Mouse (Mus musculus) kidney, embryonic 15.5 days (tissue): ENCODE results near the gene Tdrkh. TPM values are rescaled to one million over a fixed set of nuclear protein-coding genes. Genes with fewer than 3 reads are reported as not detected.

Experiments
- ATAC-seq: fragments of 200-750 bp; cut with Nextera tagmentation; replicated peaks from 2 replicates; pipeline ENCODE4 v1.8.0; 2017; ENCODE audit warnings: moderate TSS enrichment; ENCODE audit not compliant: low FRiP score
- H3K27ac ChIP-seq: fragments of 300-500 bp; sonication (generic); 2 replicates; pipeline ENCODE4 v1.5.1; 2015; ENCODE audit warnings: mild to moderate bottlenecking, inconsistent platforms
- H3K27me3 ChIP-seq: fragments of 300-500 bp; sonication (generic); 2 replicates; pipeline ENCODE4 v1.6.1; 2015; ENCODE audit warnings: inconsistent platforms
- H3K36me3 ChIP-seq: fragments of 300-500 bp; sonication (generic); 2 replicates; pipeline ENCODE4 v1.6.1; 2015; ENCODE audit warnings: inconsistent platforms
- H3K4me1 ChIP-seq: fragments of 300-500 bp; sonication (generic); 2 replicates; pipeline ENCODE4 v1.6.1; 2015; ENCODE audit warnings: inconsistent platforms
- H3K4me2 ChIP-seq: fragments of 300-500 bp; sonication (generic); 2 replicates; pipeline ENCODE4 v1.6.1; 2015; ENCODE audit warnings: moderate library complexity, mild to moderate bottlenecking, inconsistent platforms
- H3K4me3 ChIP-seq: fragments of 300-500 bp; sonication (generic); replicated peaks from 2 replicates; pipeline ENCODE4 v1.5.1; 2015; ENCODE audit warnings: mild to moderate bottlenecking, inconsistent platforms
- H3K9ac ChIP-seq: fragments of 300-500 bp; sonication (generic); 2 replicates; pipeline ENCODE4 v1.6.1; 2015; ENCODE audit warnings: mild to moderate bottlenecking, inconsistent platforms
- H3K9me3 ChIP-seq: fragments of 300-500 bp; sonication (generic); replicated peaks from 2 replicates; pipeline ENCODE4 v1.6.1; 2016; ENCODE audit warnings: inconsistent platforms
- WGBS: fragments of 180-500 bp; shearing (Covaris S2); methylation state at CpG from one replicate; pipeline ENCODE4 v1.1.7; 2015; ENCODE audit warnings: mixed read lengths; 5-methylcytosine and 5-hydroxymethylcytosine counted together
- polyA plus RNA-seq: library from polyadenylated mRNA; unstranded; fragments of >200 nt; fragmentation: Nextera tagmentation; extraction: Ambion mirVana; gene quantifications from 2 replicates; pipeline ENCODE4 v1.2.1, GENCODE M21; 2015

Gene Tdrkh
- polyA plus RNA-seq, 1 experiment from 2014 or later: 12.0 TPM

DNA sequence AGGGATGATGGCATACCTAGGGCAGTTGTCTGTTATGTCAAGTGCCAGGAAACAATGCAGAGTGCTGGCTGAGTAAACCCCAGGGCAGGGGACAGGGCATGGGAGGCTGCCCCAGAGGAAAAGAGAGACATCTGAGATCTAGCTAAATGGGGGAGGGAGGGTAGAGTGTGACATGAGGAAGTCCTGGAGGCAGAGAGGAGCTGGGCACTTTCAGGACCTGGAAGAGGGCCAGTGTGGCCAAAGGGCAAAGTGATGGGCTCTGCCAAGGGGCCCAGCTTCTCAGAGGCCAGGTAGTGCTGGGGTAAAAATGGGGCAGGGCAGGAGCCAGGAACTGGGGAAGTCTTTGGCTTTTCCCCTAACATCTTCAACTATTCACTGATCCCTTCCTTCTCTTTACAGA lies 38.4 kb upstream of the Tdrkh start:
- peaks cover 32% of the 10 kb centered on the region for H3K4me1 ChIP-seq
- no peaks in the 10 kb centered on the region for H3K27me3 ChIP-seq
- ATAC-seq: no peak
- H3K4me3 ChIP-seq: no peak overlapping the region
- H3K4me2 ChIP-seq: no peak overlapping the region
- H3K9me3 ChIP-seq: no peaks in the 10 kb centered on the region
- H3K36me3 ChIP-seq: no peaks in the 10 kb centered on the region
- H3K9ac ChIP-seq: no peak overlapping the region
- H3K27ac ChIP-seq: no peak overlapping the region

DNA sequence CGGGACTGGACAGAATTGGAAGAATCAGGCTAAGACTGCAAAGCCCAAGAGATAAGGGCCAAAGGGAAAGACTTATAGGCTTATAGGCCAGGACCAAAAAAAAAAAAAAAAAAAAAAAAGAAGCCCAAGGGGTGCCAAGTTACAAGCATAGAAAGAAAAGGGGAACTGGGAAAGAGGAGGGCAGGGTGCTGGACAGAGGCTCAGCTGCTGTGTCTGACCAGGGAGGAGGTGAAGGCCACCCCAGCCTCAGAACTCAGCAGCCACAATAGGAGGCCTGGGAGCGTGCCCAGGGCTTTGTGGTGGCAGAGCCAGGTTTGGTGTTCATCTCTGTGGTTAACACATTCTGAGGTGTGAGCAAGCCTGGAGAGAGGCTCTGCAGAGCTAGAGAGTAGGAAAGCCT lies 37.9 kb upstream of the Tdrkh start:
- H3K4me3 ChIP-seq: no peak overlapping the region
- no peaks in the 10 kb centered on the region for H3K9me3 ChIP-seq
- WGBS: 87% methylated on average over 2 of the region's 2 CpGs
- H3K27ac ChIP-seq: no peak overlapping the region
- no peak for ATAC-seq
- H3K4me1 ChIP-seq: peaks cover 33% of the 10 kb centered on the region
- H3K36me3 ChIP-seq: no peaks in the 10 kb centered on the region
- H3K4me2 ChIP-seq: no peak overlapping the region
- no peak overlapping the region for H3K9ac ChIP-seq
- no peaks in the 10 kb centered on the region for H3K27me3 ChIP-seq

DNA sequence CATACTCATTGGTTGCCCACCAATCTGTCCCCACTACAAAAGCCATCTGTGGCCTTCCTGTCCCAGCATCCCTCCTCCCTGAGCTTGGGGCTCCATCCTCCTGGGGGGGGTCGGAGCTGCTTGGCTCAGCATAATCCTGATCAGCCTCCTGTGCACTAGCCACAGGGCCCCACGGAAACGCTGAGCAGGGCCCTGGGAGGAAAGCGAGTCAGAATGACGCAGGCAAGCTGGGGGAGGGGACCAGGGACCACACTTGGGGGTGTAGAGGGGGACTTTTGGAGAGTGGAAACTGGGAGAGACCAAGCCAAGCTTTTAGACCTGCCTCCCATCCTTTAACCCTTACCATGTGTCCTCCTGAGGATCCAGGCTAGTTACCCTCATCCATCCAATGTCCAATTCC lies 37.2 kb upstream of the Tdrkh start:
- Histone ChIP-seq H3K4me1 (peaks cover 37% of the 10 kb centered on the region), H3K27ac (no peak overlapping the region), H3K4me2 (no peak overlapping the region), H3K9me3 (no peaks in the 10 kb centered on the region), H3K4me3 (no peak overlapping the region), H3K27me3 (no peaks in the 10 kb centered on the region), H3K9ac (no peak overlapping the region), H3K36me3 (no peaks in the 10 kb centered on the region)
- WGBS: 59% methylated on average over 5 of the region's 5 CpGs
- ATAC-seq: no peak

DNA sequence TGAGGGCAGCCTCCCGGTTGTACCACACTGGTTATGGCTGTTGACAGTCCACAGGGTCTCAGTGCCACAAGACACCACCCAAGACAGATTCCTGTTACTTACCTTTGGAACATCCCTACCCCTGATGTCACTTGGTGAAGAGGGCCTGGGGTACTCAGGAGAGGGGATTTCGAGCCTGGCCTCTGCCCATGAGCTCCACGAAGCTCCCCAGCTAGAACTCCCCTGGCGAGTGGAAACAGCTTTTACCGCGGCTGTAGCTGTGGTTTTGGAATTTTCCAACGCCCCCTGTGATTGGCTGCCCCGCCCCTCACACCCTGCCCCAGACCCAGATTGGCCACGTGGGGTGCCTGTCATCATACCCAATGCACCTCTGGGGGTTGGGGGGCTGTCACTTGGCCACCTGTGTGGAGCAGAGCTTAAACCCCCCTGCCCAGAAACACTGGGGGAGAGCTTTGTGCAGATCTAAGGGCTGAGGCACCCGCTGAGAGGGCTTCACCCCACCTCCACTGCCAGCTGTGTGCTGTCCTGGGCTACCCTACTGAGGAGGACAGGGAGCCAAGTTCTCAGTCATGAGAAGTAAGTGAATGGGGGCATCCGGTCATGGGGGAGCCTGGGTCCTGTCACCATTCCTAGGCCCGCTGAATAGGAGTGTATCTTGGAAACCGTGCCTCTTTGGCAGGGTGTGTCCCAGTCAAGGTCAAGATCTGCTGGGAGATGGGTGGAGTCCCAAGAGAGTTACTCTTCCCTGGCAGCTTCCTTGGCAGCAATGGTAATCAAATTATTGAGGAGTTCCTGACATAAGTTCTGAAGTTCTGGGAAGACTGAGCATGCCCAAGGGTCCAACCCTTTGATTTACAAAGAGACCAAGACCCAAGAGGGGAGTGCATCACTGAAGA lies 35.8 kb upstream of the Tdrkh start:
- Histone ChIP-seq H3K4me1 (peaks cover 28% of the 10 kb centered on the region), H3K4me2 (no peak overlapping the region), H3K9me3 (no peaks in the 10 kb centered on the region), H3K27me3 (no peaks in the 10 kb centered on the region), H3K9ac (no peak overlapping the region), H3K4me3 (no peak overlapping the region), H3K27ac (no peak overlapping the region), H3K36me3 (no peaks in the 10 kb centered on the region)
- no peak for ATAC-seq
- 23% methylated on average over 13 of the region's 13 CpGs for WGBS

DNA sequence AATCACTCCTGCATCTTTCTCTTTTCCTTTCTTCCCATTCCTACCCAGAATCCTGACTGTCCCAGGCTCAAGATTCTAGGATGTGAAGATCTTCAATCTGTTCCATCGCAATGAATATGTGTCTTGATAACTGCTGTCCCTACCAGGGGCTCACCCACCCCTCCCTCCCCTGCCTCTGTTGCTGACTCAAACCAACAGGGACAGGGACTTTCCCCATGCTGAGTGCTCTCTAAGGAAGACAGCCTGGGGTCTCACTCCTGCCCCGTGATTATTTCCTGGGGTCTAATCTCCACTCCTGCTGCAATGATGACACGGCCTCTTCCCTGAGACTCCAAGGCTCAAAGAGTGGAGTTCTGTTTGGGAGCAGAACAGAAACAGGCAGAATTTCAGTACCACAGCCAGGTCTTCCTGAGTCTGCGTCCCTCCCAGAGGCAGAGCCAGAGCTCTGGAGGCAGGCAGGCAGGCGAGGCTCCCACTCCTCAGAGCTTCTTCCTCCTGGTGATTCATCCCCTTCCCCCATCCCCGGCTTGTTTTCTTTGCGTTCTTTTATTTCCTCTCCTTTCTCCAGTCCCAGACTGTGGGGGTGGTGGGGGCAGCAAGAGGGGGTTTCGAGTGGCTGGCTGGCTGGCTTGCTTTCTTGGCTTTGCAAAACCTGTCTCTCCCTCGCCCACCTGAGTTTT lies 33.1 kb upstream of the Tdrkh start:
- no peak overlapping the region for H3K27ac ChIP-seq
- WGBS: 24% methylated on average over 9 of the region's 9 CpGs
- ATAC-seq: peak; percentile 41; the same call in 1 of the 2 replicates

DNA sequence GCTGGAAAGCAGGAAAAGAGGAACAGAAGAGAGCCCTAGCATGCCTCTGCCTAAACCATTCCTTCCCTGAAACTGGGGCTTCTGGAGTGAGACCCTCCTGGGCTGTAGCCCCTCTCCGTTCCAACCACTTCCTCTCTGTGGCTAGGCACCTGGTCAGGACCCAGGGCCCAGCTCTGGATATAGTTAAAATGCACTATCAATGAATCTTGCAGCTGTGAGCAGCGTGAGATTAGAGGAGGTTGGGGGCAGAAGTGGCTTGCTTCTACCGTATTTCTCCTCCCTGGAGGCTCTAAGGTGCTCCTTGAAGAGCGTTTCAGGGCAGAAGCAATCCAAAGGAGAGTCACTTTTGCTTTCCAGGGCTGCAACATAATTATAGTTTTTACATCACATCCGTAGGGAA lies 30.8 kb upstream of the Tdrkh start:
- ATAC-seq: no peak
- H3K9ac ChIP-seq: no peak overlapping the region
- peaks cover 5% of the 10 kb centered on the region for H3K4me1 ChIP-seq
- H3K27me3 ChIP-seq: no peaks in the 10 kb centered on the region
- no peak overlapping the region for H3K4me3 ChIP-seq
- no peak overlapping the region for H3K4me2 ChIP-seq
- H3K36me3 ChIP-seq: no peaks in the 10 kb centered on the region
- no peak overlapping the region for H3K27ac ChIP-seq
- no peaks in the 10 kb centered on the region for H3K9me3 ChIP-seq
- WGBS: 71% methylated on average over 5 of the region's 5 CpGs

More for the DNA sequence above, 33.1 kb upstream of the Tdrkh start:
- H3K4me2 ChIP-seq: no peak overlapping the region
- H3K27me3 ChIP-seq: no peaks in the 10 kb centered on the region
- peaks cover 5% of the 10 kb centered on the region for H3K4me1 ChIP-seq
- no peak overlapping the region for H3K9ac ChIP-seq
- no peak overlapping the region for H3K4me3 ChIP-seq
- H3K36me3 ChIP-seq: no peaks in the 10 kb centered on the region
- H3K9me3 ChIP-seq: no peaks in the 10 kb centered on the region

DNA sequence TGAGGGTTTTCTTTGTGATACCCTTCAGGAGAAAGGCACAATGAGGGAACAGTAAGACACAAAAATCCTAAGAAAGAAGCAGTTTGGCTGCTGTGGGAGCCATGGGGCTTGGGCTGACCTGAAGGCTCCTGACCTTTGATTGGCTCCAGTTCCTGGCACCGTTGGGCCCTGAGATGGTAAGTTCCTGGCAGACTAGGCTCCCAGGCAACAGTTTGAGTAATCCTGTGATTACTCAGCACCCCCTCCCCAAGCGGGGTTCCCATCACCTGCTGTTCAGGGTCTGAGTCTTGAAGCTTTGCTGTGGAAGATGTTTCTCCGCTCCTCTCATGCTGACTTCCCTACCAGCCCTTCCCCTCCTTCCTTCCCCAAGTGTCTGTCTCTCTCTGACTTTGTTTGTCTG lies 29.6 kb upstream of the Tdrkh start:
- 65% methylated on average over 3 of the region's 3 CpGs for WGBS
- peaks cover 5% of the 10 kb centered on the region for H3K4me1 ChIP-seq

DNA sequence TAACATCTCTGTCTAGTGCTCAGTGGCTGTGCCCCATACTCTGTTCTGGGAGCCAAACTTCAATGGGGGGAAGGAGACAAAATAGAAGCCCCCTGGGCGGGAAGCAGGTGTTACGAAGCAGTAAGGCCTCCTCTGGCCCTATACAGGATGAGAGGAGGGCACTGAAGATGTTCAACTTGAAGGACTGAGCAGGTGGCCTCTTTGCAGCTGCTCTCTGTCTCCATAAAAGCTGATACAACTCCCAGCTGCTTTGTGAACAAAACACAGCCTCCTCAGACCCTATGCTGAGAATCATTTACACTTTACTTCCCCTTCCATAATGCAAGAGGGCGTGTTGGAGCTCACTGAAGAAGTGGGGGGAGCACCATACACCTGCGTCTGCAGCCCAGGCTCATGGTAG lies 26.4 kb upstream of the Tdrkh start:
- Histone ChIP-seq H3K27ac (no peak overlapping the region), H3K4me3 (no peak overlapping the region), H3K27me3 (no peaks in the 10 kb centered on the region), H3K4me1 (no peaks in the 10 kb centered on the region), H3K4me2 (no peak overlapping the region), H3K36me3 (no peaks in the 10 kb centered on the region), H3K9ac (no peak overlapping the region), H3K9me3 (no peaks in the 10 kb centered on the region)
- ATAC-seq: no peak
- 60% methylated on average over 4 of the region's 4 CpGs for WGBS

More for the DNA sequence above, 29.6 kb upstream of the Tdrkh start:
- Histone ChIP-seq H3K27ac (no peak overlapping the region), H3K4me3 (no peak overlapping the region), H3K4me2 (no peak overlapping the region), H3K9me3 (no peaks in the 10 kb centered on the region), H3K36me3 (no peaks in the 10 kb centered on the region), H3K27me3 (no peaks in the 10 kb centered on the region), H3K9ac (no peak overlapping the region)
- ATAC-seq: no peak

DNA sequence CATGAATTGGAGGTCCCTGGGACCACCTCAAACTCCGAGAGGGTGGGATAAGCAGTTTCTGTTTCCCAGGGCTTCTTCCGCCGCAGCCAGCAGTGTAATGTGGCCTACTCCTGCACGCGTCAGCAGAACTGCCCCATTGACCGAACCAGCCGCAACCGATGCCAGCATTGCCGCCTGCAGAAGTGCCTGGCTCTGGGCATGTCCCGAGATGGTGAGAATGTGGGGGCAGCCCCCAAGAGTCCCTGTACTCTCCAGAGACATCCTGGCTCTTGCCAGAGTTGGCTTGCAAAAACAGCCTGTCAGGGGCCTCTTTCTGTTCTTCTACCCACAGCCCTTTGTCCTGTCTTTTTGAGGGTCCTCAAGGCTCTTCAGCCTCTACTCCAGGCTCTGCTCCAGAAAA lies 25.7 kb upstream of the Tdrkh start:
- no peaks in the 10 kb centered on the region for H3K4me1 ChIP-seq
- H3K27ac ChIP-seq: no peak overlapping the region
- no peak overlapping the region for H3K4me2 ChIP-seq
- H3K9me3 ChIP-seq: no peaks in the 10 kb centered on the region
- no peaks in the 10 kb centered on the region for H3K27me3 ChIP-seq
- no peak overlapping the region for H3K4me3 ChIP-seq
- H3K36me3 ChIP-seq: no peaks in the 10 kb centered on the region
- no peak overlapping the region for H3K9ac ChIP-seq
- WGBS: 86% methylated on average over 10 of the region's 10 CpGs
- no peak for ATAC-seq

DNA sequence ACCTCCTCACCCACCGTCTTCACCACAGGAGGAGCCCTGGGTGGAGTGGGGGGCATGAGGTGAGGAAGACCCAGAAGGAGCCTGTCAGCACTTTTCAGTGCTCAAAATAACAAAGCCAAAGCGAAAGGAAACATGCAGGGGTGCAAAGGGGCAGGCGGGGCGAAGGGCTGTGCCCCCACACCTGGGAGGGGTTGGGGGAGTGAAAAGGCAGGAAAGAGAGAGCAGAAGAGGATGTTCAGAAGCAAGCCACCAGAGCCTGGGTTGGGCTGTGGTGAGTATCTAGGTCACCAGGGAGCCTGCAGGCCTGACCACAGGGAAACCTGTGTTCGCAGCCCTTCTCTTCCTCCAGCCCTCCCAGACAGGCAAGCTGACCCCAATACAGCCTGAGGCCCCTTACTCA lies 25.0 kb upstream of the Tdrkh start:
- Histone ChIP-seq H3K27me3 (no peaks in the 10 kb centered on the region), H3K36me3 (no peaks in the 10 kb centered on the region), H3K27ac (no peak overlapping the region), H3K9me3 (no peaks in the 10 kb centered on the region), H3K4me3 (no peak overlapping the region), H3K4me2 (no peak overlapping the region), H3K9ac (no peak overlapping the region), H3K4me1 (no peaks in the 10 kb centered on the region)
- WGBS: 68% methylated on average over 5 of the region's 5 CpGs
- ATAC-seq: no peak

DNA sequence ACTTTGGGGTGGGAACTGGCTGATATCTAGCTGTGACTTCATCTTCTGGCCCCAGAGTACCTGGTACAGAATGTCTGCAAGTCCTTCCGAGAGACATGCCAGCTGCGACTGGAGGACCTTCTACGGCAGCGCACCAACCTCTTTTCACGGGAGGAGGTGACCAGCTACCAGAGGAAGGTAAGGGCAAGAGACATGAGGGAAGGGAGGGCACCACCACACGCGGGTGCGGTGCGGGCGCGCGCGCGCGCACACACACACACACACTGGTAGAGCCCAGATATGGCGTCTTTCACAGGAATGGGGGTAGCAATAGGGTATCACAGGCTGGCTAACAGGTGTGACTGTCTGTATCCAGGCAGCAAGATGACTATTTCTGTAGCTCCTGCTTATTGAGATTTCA lies 23.7 kb upstream of the Tdrkh start:
- Histone ChIP-seq H3K4me2 (no peak overlapping the region), H3K4me1 (no peaks in the 10 kb centered on the region), H3K4me3 (no peak overlapping the region), H3K27ac (no peak overlapping the region), H3K9me3 (no peaks in the 10 kb centered on the region), H3K36me3 (no peaks in the 10 kb centered on the region), H3K27me3 (no peaks in the 10 kb centered on the region), H3K9ac (no peak overlapping the region)
- WGBS: 93% methylated on average over 16 of the region's 16 CpGs
- no peak for ATAC-seq

DNA sequence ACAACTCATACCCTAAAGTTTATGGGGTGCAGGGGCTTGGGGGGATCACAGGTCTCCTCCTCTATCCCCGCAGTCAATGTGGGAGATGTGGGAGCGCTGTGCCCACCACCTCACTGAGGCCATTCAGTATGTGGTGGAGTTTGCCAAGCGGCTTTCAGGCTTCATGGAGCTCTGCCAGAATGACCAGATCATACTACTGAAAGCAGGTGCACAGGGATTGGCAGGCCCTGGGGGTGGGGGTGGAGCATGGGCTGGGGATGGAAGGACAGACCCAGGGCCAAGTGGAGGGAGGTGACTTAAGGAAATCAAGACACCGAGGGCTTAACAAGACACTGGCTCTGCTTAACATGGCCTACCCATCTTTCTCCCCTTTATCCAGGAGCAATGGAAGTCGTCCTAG lies 22.1 kb upstream of the Tdrkh start:
- no peaks in the 10 kb centered on the region for H3K27me3 ChIP-seq
- H3K27ac ChIP-seq: no peak overlapping the region
- H3K9ac ChIP-seq: no peak overlapping the region
- no peaks in the 10 kb centered on the region for H3K9me3 ChIP-seq
- ATAC-seq: no peak
- H3K36me3 ChIP-seq: no peaks in the 10 kb centered on the region
- no peak overlapping the region for H3K4me3 ChIP-seq
- 86% methylated on average over 5 of the region's 5 CpGs for WGBS
- no peak overlapping the region for H3K4me2 ChIP-seq
- no peaks in the 10 kb centered on the region for H3K4me1 ChIP-seq
